Mouse (Mus musculus): ENCODE measurements at regions not wholly inside any gene's neighbourhood (a gene's known extent, or its start where the extent isn't known, plus 50 kb on each side); places are given as distances from the start of the nearest gene placed in this dataset.
A peak's percentile ranks its signal among the peaks of the same experiment; 100 is the strongest.

- no peak for ATAC-seq
Observed at GRCm38 (mm10) chr2:103893805-103894204, 64.0 kb upstream of the Lmo2 start.

- ATAC-seq, result no peak
Observed at GRCm38 (mm10) chr2:103894981-103895676, 62.7 kb upstream of the Lmo2 start.

DNA sequence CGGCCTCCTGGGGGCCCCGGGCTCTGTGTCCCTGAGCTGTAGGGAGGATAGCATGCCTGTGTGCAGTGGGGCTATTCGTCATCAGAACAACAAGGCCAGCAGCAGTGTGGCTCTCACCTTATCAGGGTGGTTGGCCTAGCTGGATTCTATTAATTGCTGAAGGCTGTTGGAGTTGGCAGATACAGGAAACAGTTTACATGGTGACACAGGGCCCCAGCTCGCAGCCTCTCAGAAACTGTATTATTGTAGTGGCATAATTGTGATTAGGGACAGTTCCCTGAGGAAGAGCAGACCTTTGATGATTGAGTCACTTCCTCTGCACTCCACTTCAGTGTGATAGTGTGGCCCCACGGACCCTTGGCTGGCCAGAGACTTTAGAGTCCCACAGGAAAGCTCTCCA, 61.6 kb upstream of the Lmo2 start:
- no peak for ATAC-seq

GRCm38 (mm10) chr2:103896814-103897213, 61.0 kb upstream of the Lmo2 start:
- ATAC-seq, result no peak

GRCm38 (mm10) chr2:103899713-103900112, 58.1 kb upstream of the Lmo2 start:
- no peak for ATAC-seq

DNA sequence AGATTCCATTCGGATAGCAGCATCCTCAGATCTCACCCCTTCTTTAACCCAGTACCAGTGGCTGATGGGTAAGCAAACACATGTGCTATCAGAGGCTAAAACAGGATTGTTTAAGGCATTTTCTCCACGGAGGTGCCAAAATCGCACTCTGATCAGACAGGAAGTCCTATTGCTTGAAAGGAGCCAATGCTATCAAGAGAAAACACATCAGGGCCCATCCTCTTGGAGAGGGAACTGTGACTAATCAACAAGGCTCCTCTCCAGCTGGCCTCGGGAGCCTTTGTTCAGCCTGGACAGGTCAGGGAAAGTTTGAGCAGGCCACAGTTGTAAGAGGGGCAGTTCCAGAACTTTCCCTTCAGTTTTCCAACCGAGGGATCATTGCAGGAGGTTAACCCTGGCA, 57.4 kb upstream of the Lmo2 start:
- no peak for ATAC-seq

- ATAC-seq, result peak; percentile 14
Observed at GRCm38 (mm10) chr2:103901457-103901856, 56.3 kb upstream of the Lmo2 start.

DNA sequence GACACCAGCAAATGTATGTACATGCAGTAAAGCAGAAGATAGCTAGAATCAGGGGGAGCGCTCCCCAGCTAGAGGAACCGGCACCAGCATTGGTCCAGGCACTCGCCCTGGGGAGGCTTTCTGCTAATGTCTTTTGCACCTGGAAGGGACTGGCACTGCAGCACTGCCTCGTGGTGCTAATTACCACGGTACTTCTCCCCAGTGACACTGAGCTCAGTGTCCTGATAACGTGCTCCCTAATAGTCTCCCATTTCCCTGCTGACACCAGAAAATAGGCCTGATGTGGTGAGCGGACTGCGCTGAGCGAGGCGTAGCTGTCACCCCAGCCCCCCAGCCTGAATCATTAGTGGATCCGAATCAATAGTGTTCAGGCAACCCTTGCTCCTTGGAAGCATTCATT, 55.0 kb upstream of the Lmo2 start:
- ATAC-seq, result no peak

GRCm38 (mm10) chr2:103905681-103906080, 52.1 kb upstream of the Lmo2 start:
- no peak for ATAC-seq

DNA sequence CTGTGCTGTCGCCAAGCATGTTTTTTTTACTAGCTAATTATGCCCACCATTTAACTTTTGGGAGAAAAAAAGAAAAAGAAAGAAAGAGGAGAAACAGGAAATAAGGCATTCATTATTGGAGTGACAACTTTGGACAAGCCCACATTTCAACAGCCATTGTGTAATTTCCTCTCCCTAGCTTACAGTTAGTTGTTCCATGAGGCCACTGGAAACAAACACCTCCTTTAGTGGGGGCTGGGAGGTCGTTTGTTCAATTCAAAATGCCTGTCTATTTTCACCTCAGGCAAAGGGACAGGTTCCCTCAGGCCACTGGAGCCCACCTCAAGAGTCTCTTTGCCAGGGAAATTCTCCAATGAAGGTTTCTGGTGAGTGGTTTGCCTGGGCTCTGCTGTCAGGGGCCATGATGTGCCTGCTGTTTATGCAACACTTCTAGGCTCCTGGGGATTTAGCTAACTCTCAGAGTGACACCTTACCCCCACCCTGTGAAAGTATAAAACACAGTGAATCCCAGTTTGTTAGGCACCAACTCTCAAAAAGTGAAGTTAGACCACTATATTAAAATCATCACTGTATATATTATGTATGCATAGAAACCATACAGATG, 51.1 kb upstream of the Lmo2 start:
- ATAC-seq, result no peak

Measured in activated CD4-positive, CD25-positive, alpha-beta regulatory T cell, adult 4 months (primary cell).